Mouse (Mus musculus) gastrocnemius, adult 2 months (tissue): ENCODE results near the gene Hnrnpa3. TPM values are rescaled to one million over a fixed set of nuclear protein-coding genes. Genes with fewer than 3 reads are reported as not detected.
A peak's percentile ranks its signal among the peaks of the same experiment; 100 is the strongest.

Experiments used
- DNase-seq: peaks from one replicate; pipeline ENCODE4 v3.0.0; 2022
- H3K27ac ChIP-seq: fragments of 200-600 bp; 2 replicates; pipeline ENCODE4 v1.8.1; 2022; ENCODE audit warnings: mild to moderate bottlenecking
- H3K4me3 ChIP-seq: fragments of 200-600 bp; 2 replicates; pipeline ENCODE4 v1.8.1; 2022; ENCODE audit warnings: mild to moderate bottlenecking, moderate library complexity
- CTCF ChIP-seq: fragments of 200-600 bp; IDR thresholded peaks from 2 replicates; pipeline ENCODE4 v1.8.1; 2022; ENCODE audit warnings: antibody characterized with exemption, mild to moderate bottlenecking, moderate library complexity
- intact Hi-C: fragments of 180-260 bp; cut with DNase I; formaldehyde crosslinking; loops from one replicate; pipeline ENCODE4 v1.15.1; 2025
- microRNA-seq: library from miRNA; unstranded; fragments of <30 nt; microRNA quantifications from one replicate; pipeline ENCODE4 v1.2.0, GENCODE M21; 2021
- total RNA-seq, 2 experiments: library from RNA; stranded (reverse); gene quantifications; 2 replicates each; pipeline ENCODE4 v1.2.3; 2021

Gene Hnrnpa3
- total RNA-seq, 2 experiments from 2014 or later = 123 to 144 TPM

GRCm38 (mm10) chr2:75701822-75702587, 42.9 kb downstream of the Hnrnpa3 start:
- H3K4me3 ChIP-seq = peak overlapping the region; percentile 75
- DNase-seq = no peak
- H3K27ac ChIP-seq = peak overlapping the region; percentile 100
- intact Hi-C loops = loop anchor here (2.0 to 10.0 kb wide), 3 partner anchors 13 to 90 kb away; no protein-coding TSS in a partner anchor
- no peak for TF ChIP-seq CTCF

- peak overlapping the region; percentile 75 for H3K4me3 ChIP-seq
- intact Hi-C loops = loop anchor here (2.0 to 10.0 kb wide), 3 partner anchors 14 to 90 kb away; no protein-coding TSS in a partner anchor
- no peak for DNase-seq
- TF ChIP-seq CTCF = no peak
- H3K27ac ChIP-seq = peak overlapping the region; percentile 100
These were observed 43.5 kb downstream of the Hnrnpa3 start for GRCm38 (mm10) chr2:75702588-75702976.

GRCm38 (mm10) chr2:75703375-75704181, 44.5 kb downstream of the Hnrnpa3 start:
- peak overlapping the region; percentile 100 for H3K27ac ChIP-seq
- peak; percentile 96 for DNase-seq
- intact Hi-C loops = loop anchor here (1.0 to 10.0 kb wide), 5 partner anchors 15 to 91 kb away; partner anchors contain the start of gene Hnrnpa3
- H3K4me3 ChIP-seq = peak overlapping the region; percentile 75
- no peak; the same call in 1 of the 2 replicates for TF ChIP-seq CTCF

GRCm38 (mm10) chr2:75704234-75705161, 45.4 kb downstream of the Hnrnpa3 start, which contains the start of gene Nfe2l2:
Gene Nfe2l2, minus strand, starts transcription at chr2:75704641.
- peak; percentile 24; the same call in 1 of the 2 replicates for TF ChIP-seq CTCF
- intact Hi-C loops = loop anchor here (1.0 to 10.0 kb wide), 4 partner anchors 21 to 92 kb away; partner anchors contain the start of gene Hnrnpa3
- peak; percentile 100 for DNase-seq
- peak within 1 kb of the TSS; percentile 75 for H3K4me3 ChIP-seq
- H3K27ac ChIP-seq = peak within 1 kb of the TSS; percentile 100

GRCm38 (mm10) chr2:75705162-75705752, 46.2 kb downstream of the Hnrnpa3 start:
- TF ChIP-seq CTCF = no peak

GRCm38 (mm10) chr2:75706435-75706834, 47.4 kb downstream of the Hnrnpa3 start:
- no peak for TF ChIP-seq CTCF
- no peak for DNase-seq
- Histone ChIP-seq H3K27ac (peak overlapping the region; percentile 100), H3K4me3 (no peak overlapping the region)
- intact Hi-C loops = loop anchor here (10.0 kb wide), 1 partner anchor 68 kb away; no protein-coding TSS in a partner anchor

More at GRCm38 (mm10) chr2:75705162-75705752, 46.2 kb downstream of the Hnrnpa3 start:
- DNase-seq = peak; percentile 87
- Histone ChIP-seq H3K4me3 (peak overlapping the region; percentile 75), H3K27ac (peak overlapping the region; percentile 100)
- intact Hi-C loops = loop anchor here (10.0 kb wide), 1 partner anchor 70 kb away; no protein-coding TSS in a partner anchor

GRCm38 (mm10) chr2:75707420-75707819, 48.4 kb downstream of the Hnrnpa3 start:
- no peak for TF ChIP-seq CTCF
- no peak for DNase-seq
- Histone ChIP-seq H3K4me3 (no peak overlapping the region), H3K27ac (no peak overlapping the region)
- intact Hi-C loops = loop anchor here (10.0 kb wide), 1 partner anchor 67 kb away; no protein-coding TSS in a partner anchor

GRCm38 (mm10) chr2:75713083-75713482, 54.0 kb downstream of the Hnrnpa3 start:
- H3K27ac ChIP-seq = no peak overlapping the region
- DNase-seq = no peak
- intact Hi-C loops = no loop called here
- no peak for TF ChIP-seq CTCF
- H3K4me3 ChIP-seq = no peak overlapping the region

GRCm38 (mm10) chr2:75714766-75715165, 55.7 kb downstream of the Hnrnpa3 start:
- intact Hi-C loops = no loop called here
- no peak overlapping the region for H3K4me3 ChIP-seq
- DNase-seq = no peak
- no peak overlapping the region for H3K27ac ChIP-seq
- TF ChIP-seq CTCF = no peak

GRCm38 (mm10) chr2:75716046-75717016, 57.3 kb downstream of the Hnrnpa3 start:
- H3K27ac ChIP-seq = peak overlapping the region; percentile 78
- DNase-seq = peak; percentile 59
- no peak overlapping the region for H3K4me3 ChIP-seq
- no peak for TF ChIP-seq CTCF
- intact Hi-C loops = no loop called here

Small RNA genes lying within 50 kb of the gene (microRNA-seq; reads per million reads assigned to microRNA genes)
- not detected for gene Gm24574

Other genes starting within 250 kb of the Hnrnpa3 start
- gene Nfe2l2, start 45.4 kb downstream of the Hnrnpa3 start, total RNA-seq = 10 to 100 TPM; 32.9 to 41.0 TPM
- gene Agps, start 172.9 kb downstream of the Hnrnpa3 start, total RNA-seq = 10 to 100 TPM; 17.7 to 25.4 TPM